Mouse (Mus musculus): ENCODE results near the gene Fam126a. TPM values are rescaled to one million over a fixed set of nuclear protein-coding genes. Genes with fewer than 3 reads are reported as not detected.
A peak's percentile ranks its signal among the peaks of the same experiment; 100 is the strongest.

Gene Fam126a
- polyA plus RNA-seq, 1 experiment from 2014 or later, result 26.9 TPM

DNA sequence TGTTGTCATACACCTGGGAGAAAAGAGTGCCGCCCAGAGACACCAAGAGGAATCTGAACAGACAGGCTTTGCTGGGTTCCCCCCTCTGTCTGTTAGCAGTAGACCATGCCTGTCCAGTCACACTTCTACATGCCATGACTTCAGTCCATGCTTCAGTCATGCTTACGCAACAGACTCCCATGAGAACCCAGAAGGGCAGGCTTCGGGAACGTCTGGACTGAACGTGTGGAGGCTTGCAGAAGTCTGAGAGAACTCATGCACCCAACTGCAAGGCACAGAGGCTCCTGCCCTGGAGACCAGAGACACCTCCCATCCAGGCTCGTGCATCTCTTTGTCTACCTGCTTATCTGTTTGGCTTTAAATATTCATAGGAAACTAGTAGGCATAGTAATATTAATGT lies 6.2 kb upstream of the Fam126a start:
- Histone ChIP-seq H3K27ac (replicated peaks) (no peak overlapping the region), H3K4me1 (no peaks in the 10 kb centered on the region), H3K4me3 (no peak overlapping the region), H3K36me3 (replicated peaks) (no peaks in the 10 kb centered on the region), H3K9me3 (no peaks in the 10 kb centered on the region), H3K27me3 (replicated peaks; ENCODE audit: low read depth, poor library complexity, severe bottlenecking) (no peaks in the 10 kb centered on the region)
- no peak for DNase-seq (ENCODE audit: low spot score)
- WGBS, result 88% methylated on average over 6 of the region's 6 CpGs

DNA sequence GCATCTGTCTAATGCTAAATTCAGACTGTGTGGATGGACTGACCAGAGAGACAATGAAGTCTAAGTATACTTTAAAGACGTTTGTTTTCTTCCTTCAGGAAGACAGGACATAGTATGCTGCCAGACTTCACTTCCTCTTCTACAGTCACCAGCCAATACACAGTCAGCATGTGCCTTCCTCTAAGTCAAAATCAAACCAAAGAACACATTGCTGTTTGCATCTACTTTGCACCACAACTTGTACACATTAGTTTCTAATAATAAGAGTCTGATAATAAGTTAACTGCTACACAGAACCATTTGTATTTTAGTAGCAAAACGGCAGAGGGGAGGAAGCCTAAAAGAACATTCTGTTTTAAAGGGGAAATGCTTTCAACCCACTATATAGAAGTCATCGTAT lies 4.5 kb upstream of the Fam126a start:
- 62% methylated on average over 3 of the region's 3 CpGs for WGBS
- no peak overlapping the region for H3K4me3 ChIP-seq

DNA sequence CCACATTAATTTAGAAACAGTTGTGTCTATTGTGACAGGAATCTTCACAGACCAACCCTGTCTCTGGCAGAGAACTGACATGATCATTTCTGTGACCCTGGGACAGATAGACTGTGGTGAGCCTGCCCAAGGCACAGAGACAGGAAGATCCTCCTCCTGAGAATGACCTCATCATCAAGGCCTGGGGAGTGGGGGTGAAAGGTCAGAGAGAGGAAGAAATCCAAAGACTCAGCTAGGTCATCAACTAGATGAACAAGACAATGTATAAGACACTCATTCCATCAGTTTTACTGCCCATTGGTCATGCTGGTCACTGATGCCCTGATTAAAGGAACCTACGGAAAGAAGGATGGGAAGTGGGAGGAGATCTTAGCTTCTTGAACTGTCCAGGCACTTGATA lies 3.6 kb upstream of the Fam126a start:
- no peaks in the 10 kb centered on the region for H3K9me3 ChIP-seq
- no peak for DNase-seq (ENCODE audit: low spot score)
- peaks cover 4% of the 10 kb centered on the region for H3K4me1 ChIP-seq
- no peaks in the 10 kb centered on the region for H3K36me3 ChIP-seq (replicated peaks)
- no peaks in the 10 kb centered on the region for H3K27me3 ChIP-seq (replicated peaks; ENCODE audit: low read depth, poor library complexity, severe bottlenecking)
- H3K27ac ChIP-seq (replicated peaks), result no peak overlapping the region
- H3K4me3 ChIP-seq, result no peak overlapping the region
- WGBS, result 80% methylated on average over 1 of the region's 1 CpGs

More for the DNA sequence above, 4.5 kb upstream of the Fam126a start:
- Histone ChIP-seq H3K36me3 (replicated peaks) (no peaks in the 10 kb centered on the region), H3K27me3 (replicated peaks; ENCODE audit: low read depth, poor library complexity, severe bottlenecking) (no peaks in the 10 kb centered on the region), H3K27ac (replicated peaks) (no peak overlapping the region), H3K9me3 (no peaks in the 10 kb centered on the region), H3K4me1 (no peaks in the 10 kb centered on the region)
- DNase-seq (ENCODE audit: low spot score), result no peak

DNA sequence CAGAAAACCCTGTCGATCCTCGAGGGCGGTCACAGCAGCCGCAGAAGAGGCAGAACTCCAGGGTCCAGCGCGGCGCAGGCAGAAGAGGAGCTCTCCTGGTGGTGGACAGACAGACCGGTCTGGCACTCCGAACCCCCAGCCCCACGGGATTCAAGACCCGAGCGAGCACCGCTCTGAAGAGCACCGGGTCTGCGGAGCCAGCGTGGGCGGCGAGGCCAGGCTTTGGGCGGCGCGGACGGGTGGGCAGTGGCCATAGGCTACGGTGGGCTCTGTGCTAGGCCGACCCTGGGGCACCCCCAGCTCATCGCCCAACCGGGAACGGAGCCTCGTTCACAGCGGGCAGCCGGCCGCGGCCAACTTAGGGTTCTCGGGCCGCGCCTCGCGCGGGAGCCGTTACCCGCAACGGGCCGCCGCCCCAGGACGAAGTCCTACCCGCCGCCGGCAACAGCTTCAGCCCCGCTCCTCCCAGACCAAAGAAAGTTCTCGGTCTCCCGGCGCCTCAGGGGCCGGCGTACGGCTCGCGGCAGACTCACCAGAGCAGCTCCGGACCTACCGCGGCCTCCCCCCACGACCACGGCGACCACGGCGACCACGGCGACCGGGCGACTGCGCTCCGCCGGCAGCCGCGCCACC lies 428 bp downstream of the Fam126a start:
- H3K36me3 ChIP-seq (replicated peaks), result no peaks in the 10 kb centered on the region; the same call in 1 of the 2 replicates
- H3K27me3 ChIP-seq (replicated peaks; ENCODE audit: low read depth, poor library complexity, severe bottlenecking), result no peaks in the 10 kb centered on the region
- H3K27ac ChIP-seq (replicated peaks), result peak overlapping the region; percentile 91
- under 1% methylated on average over 73 of the region's 73 CpGs for WGBS
- DNase-seq (ENCODE audit: low spot score), result peak; percentile 72
- no peaks in the 10 kb centered on the region for H3K9me3 ChIP-seq
- peaks cover 5% of the 10 kb centered on the region for H3K4me1 ChIP-seq
- H3K4me3 ChIP-seq, result peak overlapping the region; percentile 92

DNA sequence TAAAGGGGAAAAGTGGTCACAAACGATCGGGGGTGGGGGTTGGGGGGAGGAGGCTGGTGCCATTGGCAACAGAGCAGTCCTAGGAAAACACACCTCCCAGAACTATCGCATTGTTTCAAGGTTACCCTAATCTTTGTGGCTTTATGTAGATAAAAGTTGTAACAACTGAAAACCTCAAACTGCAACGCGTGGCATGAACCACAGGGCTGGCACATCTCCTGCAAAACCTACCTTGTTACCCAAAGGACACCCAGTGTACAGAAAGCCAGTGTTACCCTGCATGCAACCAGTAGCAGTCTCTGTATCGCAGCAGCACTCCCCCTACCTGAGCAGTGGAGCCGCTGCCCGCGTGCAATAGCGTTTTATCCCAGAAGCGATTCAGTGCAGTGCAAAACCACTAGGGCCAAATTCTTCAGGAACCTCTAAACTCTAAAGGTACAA lies 1.1 kb downstream of the Fam126a start:
- WGBS, result 6% methylated on average over 11 of the region's 11 CpGs
- Histone ChIP-seq H3K4me3 (peak overlapping the region; percentile 92), H3K4me1 (peaks cover 5% of the 10 kb centered on the region), H3K36me3 (replicated peaks) (peaks cover 3% of the 10 kb centered on the region; the same call in 1 of the 2 replicates), H3K27ac (replicated peaks) (peak overlapping the region; percentile 91), H3K9me3 (no peaks in the 10 kb centered on the region), H3K27me3 (replicated peaks; ENCODE audit: low read depth, poor library complexity, severe bottlenecking) (no peaks in the 10 kb centered on the region)
- DNase-seq (ENCODE audit: low spot score), result peak; percentile 77

DNA sequence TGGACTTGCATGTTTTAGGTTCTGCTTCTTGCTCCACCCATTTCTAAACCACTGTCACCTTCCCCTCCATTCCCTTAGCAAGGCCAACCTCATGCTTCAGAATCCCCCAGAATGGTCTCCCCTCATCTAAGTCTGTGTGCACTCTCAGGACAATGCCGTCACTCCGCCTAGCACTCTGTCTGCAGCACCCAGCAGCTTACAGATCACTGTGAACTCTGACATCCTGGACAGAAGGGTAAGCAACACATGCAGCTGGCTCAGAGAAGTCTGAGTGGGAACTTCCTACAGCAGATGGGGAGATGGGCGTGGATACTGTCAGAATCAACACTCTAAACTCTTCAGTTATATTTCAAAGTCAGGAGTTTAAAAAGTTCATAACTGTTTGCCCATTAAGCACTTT lies 5.5 kb downstream of the Fam126a start:
- Histone ChIP-seq H3K27me3 (replicated peaks; ENCODE audit: low read depth, poor library complexity, severe bottlenecking) (no peaks in the 10 kb centered on the region), H3K27ac (replicated peaks) (no peak overlapping the region), H3K36me3 (replicated peaks) (peaks cover 3% of the 10 kb centered on the region; the same call in 1 of the 2 replicates), H3K9me3 (no peaks in the 10 kb centered on the region), H3K4me3 (no peak overlapping the region), H3K4me1 (peaks cover 13% of the 10 kb centered on the region)
- 86% methylated on average over 3 of the region's 3 CpGs for WGBS
- DNase-seq (ENCODE audit: low spot score), result no peak

DNA sequence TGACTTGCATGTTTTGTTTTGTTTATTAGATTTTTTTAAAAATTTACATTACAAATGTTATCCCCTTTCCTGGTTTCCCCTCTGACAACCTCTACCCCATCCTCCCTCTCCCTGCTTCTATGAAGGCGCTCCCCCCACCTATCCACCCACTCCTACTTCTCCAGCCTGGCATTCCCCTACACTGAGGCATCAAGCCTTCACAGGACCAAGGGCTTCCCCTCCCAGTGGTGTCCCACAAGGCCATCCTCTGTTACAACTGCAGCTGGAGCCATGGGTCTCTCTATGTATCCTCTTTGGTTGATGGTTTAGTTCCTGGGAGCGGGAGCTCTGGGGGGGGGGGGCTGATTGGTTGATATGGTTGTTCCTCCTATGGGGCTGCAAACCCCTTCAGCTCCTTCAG lies 7.3 kb downstream of the Fam126a start:
- Histone ChIP-seq H3K4me1 (peaks cover 11% of the 10 kb centered on the region; the same call in 1 of the 2 replicates), H3K9me3 (no peaks in the 10 kb centered on the region), H3K27me3 (replicated peaks; ENCODE audit: low read depth, poor library complexity, severe bottlenecking) (no peaks in the 10 kb centered on the region), H3K27ac (replicated peaks) (no peak overlapping the region), H3K4me3 (no peak overlapping the region), H3K36me3 (replicated peaks) (peaks cover 3% of the 10 kb centered on the region; the same call in 1 of the 2 replicates)
- WGBS, result 95% methylated on average over 2 of the region's 2 CpGs
- no peak for DNase-seq (ENCODE audit: low spot score)

DNA sequence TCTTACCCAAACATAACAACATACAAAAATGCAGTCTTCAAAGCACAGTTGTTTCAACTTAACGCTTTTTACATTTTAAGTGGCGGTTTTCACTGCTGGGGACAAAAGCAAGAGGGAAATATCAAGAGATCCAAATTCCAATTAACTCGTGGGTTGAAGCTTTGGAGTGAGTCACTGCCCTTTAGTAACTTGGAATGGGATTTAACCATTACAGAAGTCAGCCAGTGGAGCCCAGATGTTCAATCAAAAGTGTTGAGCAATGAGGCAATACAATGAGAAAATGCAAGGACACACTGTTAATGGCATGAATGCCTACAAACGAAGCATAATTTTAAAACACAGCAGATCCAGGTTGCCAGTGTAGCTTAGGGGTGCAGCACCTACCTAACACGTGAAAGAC lies 8.8 kb downstream of the Fam126a start:
- Histone ChIP-seq H3K4me3 (no peak overlapping the region), H3K4me1 (peaks cover 11% of the 10 kb centered on the region; the same call in 1 of the 2 replicates), H3K36me3 (replicated peaks) (peaks cover 8% of the 10 kb centered on the region; the same call in 1 of the 2 replicates), H3K27ac (replicated peaks) (no peak overlapping the region), H3K9me3 (no peaks in the 10 kb centered on the region; the same call in 1 of the 2 replicates), H3K27me3 (replicated peaks; ENCODE audit: low read depth, poor library complexity, severe bottlenecking) (no peaks in the 10 kb centered on the region)
- WGBS, result 74% methylated on average over 5 of the region's 5 CpGs
- no peak for DNase-seq (ENCODE audit: low spot score)

DNA sequence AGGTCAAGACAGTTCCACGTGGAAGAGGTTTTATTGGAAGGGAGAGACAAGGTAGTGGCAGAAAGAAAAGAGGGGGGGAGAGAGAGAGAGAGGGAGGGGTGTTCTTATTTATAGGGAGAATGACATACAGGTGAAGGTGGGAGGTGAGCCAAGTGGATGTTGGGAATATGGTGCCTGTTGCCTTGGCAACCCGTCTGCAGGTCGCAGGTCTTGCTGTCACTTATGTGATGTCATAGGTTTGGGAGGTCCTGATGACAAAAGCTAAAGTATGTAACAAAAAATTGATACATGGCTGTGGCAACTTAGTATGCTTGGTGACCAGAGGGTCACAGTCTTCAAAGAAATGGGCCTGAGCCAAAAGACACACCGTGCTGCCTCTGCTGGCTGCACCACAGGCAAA lies 10.1 kb downstream of the Fam126a start:
- WGBS, result 73% methylated on average over 4 of the region's 4 CpGs
- peaks cover 8% of the 10 kb centered on the region; the same call in 1 of the 2 replicates for H3K36me3 ChIP-seq (replicated peaks)
- H3K4me3 ChIP-seq, result no peak overlapping the region
- DNase-seq (ENCODE audit: low spot score), result no peak
- no peak overlapping the region for H3K27ac ChIP-seq (replicated peaks)
- H3K9me3 ChIP-seq, result no peaks in the 10 kb centered on the region; the same call in 1 of the 2 replicates
- peaks cover 11% of the 10 kb centered on the region; the same call in 1 of the 2 replicates for H3K4me1 ChIP-seq
- H3K27me3 ChIP-seq (replicated peaks; ENCODE audit: low read depth, poor library complexity, severe bottlenecking), result no peaks in the 10 kb centered on the region

DNA sequence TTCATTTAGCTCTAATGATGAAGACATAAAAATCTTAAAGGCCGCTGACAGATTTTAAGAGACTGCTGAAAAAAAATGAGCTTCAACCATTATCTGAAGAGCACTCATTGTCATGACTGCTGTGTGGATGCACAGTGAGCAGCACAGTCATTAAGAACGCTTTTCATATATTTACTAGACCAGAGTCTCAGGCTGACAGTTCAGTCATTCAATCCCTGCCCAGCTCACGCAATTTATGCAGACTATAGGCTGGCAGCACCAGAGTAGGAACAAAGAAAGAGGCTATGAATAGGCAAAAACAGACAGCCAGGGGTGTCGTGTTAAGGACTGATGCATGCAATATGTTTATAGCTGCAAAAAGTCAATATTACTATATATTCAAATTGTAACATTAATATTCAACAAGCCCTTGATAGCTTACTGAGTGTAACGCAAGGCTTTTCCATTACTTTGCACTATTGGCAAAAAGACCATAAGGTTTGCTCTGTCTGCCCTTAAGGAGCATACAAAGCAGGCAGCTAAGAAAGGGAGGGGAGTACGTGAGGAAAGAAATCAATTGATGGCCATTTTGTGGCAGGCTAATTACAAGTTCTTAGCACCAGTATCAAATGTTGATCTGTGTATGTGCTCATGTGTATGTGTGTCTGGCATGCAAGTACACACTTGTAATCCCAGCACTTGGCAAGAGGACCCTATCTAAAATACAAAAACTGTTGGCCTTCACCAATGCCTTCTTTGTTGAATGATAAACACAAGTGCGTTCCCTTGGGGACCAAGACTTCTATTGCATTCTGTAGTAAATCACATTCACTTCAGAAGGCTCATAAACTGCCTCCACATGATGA lies 10.9 kb downstream of the Fam126a start:
- Histone ChIP-seq H3K4me3 (no peak overlapping the region), H3K27me3 (replicated peaks; ENCODE audit: low read depth, poor library complexity, severe bottlenecking) (no peaks in the 10 kb centered on the region), H3K27ac (replicated peaks) (peak overlapping the region; percentile 44; the same call in 1 of the 2 replicates), H3K36me3 (replicated peaks) (peaks cover 6% of the 10 kb centered on the region; the same call in 1 of the 2 replicates), H3K4me1 (peaks cover 11% of the 10 kb centered on the region; the same call in 1 of the 2 replicates), H3K9me3 (no peaks in the 10 kb centered on the region; the same call in 1 of the 2 replicates)
- DNase-seq (ENCODE audit: low spot score), result no peak
- 80% methylated on average over 7 of the region's 7 CpGs for WGBS

DNA sequence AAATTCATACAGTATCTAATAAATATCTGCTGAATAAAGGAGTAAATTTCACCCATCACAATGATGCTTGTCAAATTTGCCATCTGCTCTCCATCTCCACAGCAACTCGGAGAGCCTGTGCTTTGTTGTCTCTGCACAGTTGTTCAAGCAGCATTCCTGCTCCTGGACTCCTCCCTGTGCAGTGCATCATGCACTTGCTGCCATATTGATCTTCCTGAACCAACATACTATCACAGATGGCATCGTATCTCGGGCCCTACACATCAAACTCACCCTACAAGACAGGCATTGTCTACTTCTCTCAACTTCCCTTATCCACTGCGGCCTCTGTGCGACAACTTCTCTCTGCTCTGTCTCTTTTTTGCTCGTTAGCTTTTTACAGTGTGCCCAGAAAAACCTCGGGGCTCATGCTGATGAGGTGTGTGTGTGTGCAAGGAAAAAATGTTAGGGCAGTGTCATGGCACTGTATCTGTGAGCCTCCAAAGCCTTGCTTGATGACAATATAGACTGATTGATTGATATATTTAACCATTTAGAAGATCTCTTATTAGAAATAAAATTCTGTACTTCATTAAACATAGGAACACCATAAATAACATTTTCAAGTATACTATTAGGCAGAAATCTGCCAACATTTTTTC lies 11.7 kb downstream of the Fam126a start:
- Histone ChIP-seq H3K9me3 (no peaks in the 10 kb centered on the region; the same call in 1 of the 2 replicates), H3K36me3 (replicated peaks) (0 out of 2 replicates have a peak, but pooled peaks cover 5% of the 10 kb centered on the region), H3K4me3 (no peak overlapping the region), H3K27ac (replicated peaks) (peak overlapping the region; percentile 30; the same call in 1 of the 2 replicates), H3K27me3 (replicated peaks; ENCODE audit: low read depth, poor library complexity, severe bottlenecking) (no peaks in the 10 kb centered on the region), H3K4me1 (peaks cover 11% of the 10 kb centered on the region; the same call in 1 of the 2 replicates)
- no peak for DNase-seq (ENCODE audit: low spot score)
- 84% methylated on average over 7 of the region's 7 CpGs for WGBS

DNA sequence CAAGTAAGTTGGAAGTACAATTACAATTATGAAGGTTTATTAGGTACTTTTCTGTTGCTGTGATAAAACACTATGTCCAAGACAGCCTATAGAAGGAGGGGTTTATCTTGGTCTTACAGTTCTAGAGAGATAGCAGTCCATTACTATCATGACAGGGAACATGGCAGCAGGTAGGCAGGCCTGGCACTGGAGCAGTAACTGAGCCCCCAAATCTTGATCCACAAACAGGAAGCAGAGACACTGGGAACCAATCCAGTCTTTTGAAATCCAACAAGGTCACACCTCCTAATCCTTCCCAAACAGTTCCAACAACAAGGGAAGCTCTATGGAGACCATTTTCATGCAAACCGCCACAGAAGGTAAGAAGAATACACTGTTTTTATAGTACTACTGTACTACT lies 13.6 kb downstream of the Fam126a start:
- Histone ChIP-seq H3K27ac (replicated peaks) (no peak overlapping the region), H3K9me3 (no peaks in the 10 kb centered on the region; the same call in 1 of the 2 replicates), H3K4me1 (peaks cover 11% of the 10 kb centered on the region; the same call in 1 of the 2 replicates), H3K36me3 (replicated peaks) (0 out of 2 replicates have a peak, but pooled peaks cover 5% of the 10 kb centered on the region), H3K4me3 (no peak overlapping the region), H3K27me3 (replicated peaks; ENCODE audit: low read depth, poor library complexity, severe bottlenecking) (no peaks in the 10 kb centered on the region)
- WGBS, result 96% methylated on average over 1 of the region's 1 CpGs
- no peak for DNase-seq (ENCODE audit: low spot score)
